Mouse (Mus musculus): Measurements from ENCODE around the gene Ankrd13a. TPM values are rescaled to one million over a fixed set of nuclear protein-coding genes. Genes with fewer than 3 reads are reported as not detected.
A peak's percentile ranks its signal among the peaks of the same experiment; 100 is the strongest.

The Ankrd13a gene
- polyA plus RNA-seq, 1 experiment: 99.2 TPM

GRCm38 (mm10) chr5:114804958-114805357 lies 30.5 kb downstream of the Ankrd13a start:
- TF ChIP-seq CTCF (IDR thresholded peaks at IDR 0.05; ENCODE audit: control insufficient read depth, insufficient read depth, low read length): 0 out of 2 replicates have a peak, but pooled peaks have one; percentile 14
- no peak for TF ChIP-seq POLR2A (IDR thresholded peaks at IDR 0.05; ENCODE audit: borderline replicate concordance, control insufficient read depth, low read depth, low read length)
- 59% methylated on average over 3 of the region's 3 CpGs for WGBS
- Histone ChIP-seq H3K27ac (ENCODE audit: control insufficient read depth, insufficient read depth, low read depth, low read length, poor library complexity) (peak overlapping the region; percentile 39; the same call in 1 of the 2 replicates), H3K4me3 (replicated peaks; ENCODE audit: control insufficient read depth, low read depth, low read length) (no peak overlapping the region), H3K4me1 (ENCODE audit: control insufficient read depth, insufficient read depth, low read length) (peaks cover 3% of the 10 kb centered on the region; the same call in 1 of the 2 replicates)

DNA sequence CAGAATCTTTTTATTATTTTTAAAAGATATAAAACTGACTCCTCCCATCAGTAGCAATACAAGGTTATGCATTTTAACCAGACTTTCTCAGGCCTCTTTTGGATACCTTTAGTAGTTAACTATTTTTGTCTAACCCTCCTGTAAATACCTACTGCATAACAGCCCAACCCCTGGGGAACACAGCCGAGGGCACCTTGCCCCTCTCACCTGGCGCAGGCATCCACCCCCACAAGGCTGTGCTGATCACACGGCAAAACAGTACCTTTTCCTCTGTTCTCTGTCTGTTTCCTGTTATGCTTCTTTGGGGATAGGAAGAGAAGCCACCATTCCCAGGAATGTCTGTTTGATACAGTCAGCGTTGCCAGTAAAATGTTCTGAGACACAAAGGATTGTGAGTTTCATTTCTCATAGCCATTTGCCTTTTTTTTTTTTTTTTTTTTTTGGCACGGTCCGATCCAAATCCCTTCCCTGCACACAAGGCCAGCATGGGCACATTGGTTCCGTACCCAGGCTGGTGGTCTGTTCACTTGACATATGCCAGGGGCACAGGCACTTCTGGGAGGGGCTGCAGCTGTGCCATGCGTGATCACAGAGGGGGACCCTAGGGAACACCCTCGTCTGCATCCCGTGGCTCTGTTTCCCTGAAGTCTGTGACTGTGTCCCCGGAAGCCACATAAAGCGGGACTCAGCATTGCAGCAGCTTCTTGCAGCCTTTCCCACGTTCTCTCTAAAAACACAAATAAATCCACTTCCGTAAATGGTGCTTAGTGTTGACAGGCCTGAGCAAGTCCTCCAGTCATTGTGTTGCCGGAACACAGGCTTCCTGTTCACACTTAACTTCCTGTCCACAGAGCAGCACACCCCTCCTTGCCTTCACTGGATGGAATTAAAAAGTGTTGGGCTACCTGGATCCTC lies 31.2 kb downstream of the Ankrd13a start:
- H3K27ac ChIP-seq (ENCODE audit: control insufficient read depth, insufficient read depth, low read depth, low read length, poor library complexity): peak overlapping the region; percentile 82
- H3K4me3 ChIP-seq (replicated peaks; ENCODE audit: control insufficient read depth, low read depth, low read length): peak overlapping the region; percentile 22
- 19% methylated on average over 15 of the region's 15 CpGs for WGBS
- peaks cover 3% of the 10 kb centered on the region; the same call in 1 of the 2 replicates for H3K4me1 ChIP-seq (ENCODE audit: control insufficient read depth, insufficient read depth, low read length)
- TF ChIP-seq POLR2A (IDR thresholded peaks at IDR 0.05; ENCODE audit: borderline replicate concordance, control insufficient read depth, low read depth, low read length) (no peak), CTCF (IDR thresholded peaks at IDR 0.05; ENCODE audit: control insufficient read depth, insufficient read depth, low read length) (no peak)

- WGBS: 34% methylated on average over 8 of the region's 8 CpGs
- Histone ChIP-seq H3K27ac (ENCODE audit: control insufficient read depth, insufficient read depth, low read depth, low read length, poor library complexity) (peak overlapping the region; percentile 82), H3K4me3 (replicated peaks; ENCODE audit: control insufficient read depth, low read depth, low read length) (peak overlapping the region; percentile 46), H3K4me1 (ENCODE audit: control insufficient read depth, insufficient read depth, low read length) (peaks cover 3% of the 10 kb centered on the region; the same call in 1 of the 2 replicates)
- TF ChIP-seq CTCF (IDR thresholded peaks at IDR 0.05; ENCODE audit: control insufficient read depth, insufficient read depth, low read length) (no peak), POLR2A (IDR thresholded peaks at IDR 0.05; ENCODE audit: borderline replicate concordance, control insufficient read depth, low read depth, low read length) (no peak)
Observed at GRCm38 (mm10) chr5:114806636-114807035, 32.2 kb downstream of the Ankrd13a start.

- peak overlapping the region; percentile 82 for H3K27ac ChIP-seq (ENCODE audit: control insufficient read depth, insufficient read depth, low read depth, low read length, poor library complexity)
- H3K4me3 ChIP-seq (replicated peaks; ENCODE audit: control insufficient read depth, low read depth, low read length): peak overlapping the region; percentile 46
- 18% methylated on average over 9 of the region's 9 CpGs for WGBS
- TF ChIP-seq POLR2A (IDR thresholded peaks at IDR 0.05; ENCODE audit: borderline replicate concordance, control insufficient read depth, low read depth, low read length) (no peak), CTCF (IDR thresholded peaks at IDR 0.05; ENCODE audit: control insufficient read depth, insufficient read depth, low read length) (no peak)
- peaks cover 3% of the 10 kb centered on the region; the same call in 1 of the 2 replicates for H3K4me1 ChIP-seq (ENCODE audit: control insufficient read depth, insufficient read depth, low read length)
Observed at GRCm38 (mm10) chr5:114807063-114807462, 32.6 kb downstream of the Ankrd13a start.

GRCm38 (mm10) chr5:114807468-114807867 lies 33.0 kb downstream of the Ankrd13a start:
- TF ChIP-seq POLR2A (IDR thresholded peaks at IDR 0.05; ENCODE audit: borderline replicate concordance, control insufficient read depth, low read depth, low read length) (no peak), CTCF (IDR thresholded peaks at IDR 0.05; ENCODE audit: control insufficient read depth, insufficient read depth, low read length) (no peak)
- Histone ChIP-seq H3K4me1 (ENCODE audit: control insufficient read depth, insufficient read depth, low read length) (peaks cover 3% of the 10 kb centered on the region; the same call in 1 of the 2 replicates), H3K4me3 (replicated peaks; ENCODE audit: control insufficient read depth, low read depth, low read length) (no peak overlapping the region), H3K27ac (ENCODE audit: control insufficient read depth, insufficient read depth, low read depth, low read length, poor library complexity) (peak overlapping the region; percentile 31; the same call in 1 of the 2 replicates)
- 18% methylated on average over 8 of the region's 8 CpGs for WGBS

GRCm38 (mm10) chr5:114807893-114808292 lies 33.4 kb downstream of the Ankrd13a start:
- no peak overlapping the region for H3K4me3 ChIP-seq (replicated peaks; ENCODE audit: control insufficient read depth, low read depth, low read length)
- no peak overlapping the region for H3K27ac ChIP-seq (ENCODE audit: control insufficient read depth, insufficient read depth, low read depth, low read length, poor library complexity)
- WGBS: 52% methylated on average over 6 of the region's 6 CpGs
- H3K4me1 ChIP-seq (ENCODE audit: control insufficient read depth, insufficient read depth, low read length): peaks cover 3% of the 10 kb centered on the region; the same call in 1 of the 2 replicates
- TF ChIP-seq POLR2A (IDR thresholded peaks at IDR 0.05; ENCODE audit: borderline replicate concordance, control insufficient read depth, low read depth, low read length): no peak
- no peak for TF ChIP-seq CTCF (IDR thresholded peaks at IDR 0.05; ENCODE audit: control insufficient read depth, insufficient read depth, low read length)

DNA sequence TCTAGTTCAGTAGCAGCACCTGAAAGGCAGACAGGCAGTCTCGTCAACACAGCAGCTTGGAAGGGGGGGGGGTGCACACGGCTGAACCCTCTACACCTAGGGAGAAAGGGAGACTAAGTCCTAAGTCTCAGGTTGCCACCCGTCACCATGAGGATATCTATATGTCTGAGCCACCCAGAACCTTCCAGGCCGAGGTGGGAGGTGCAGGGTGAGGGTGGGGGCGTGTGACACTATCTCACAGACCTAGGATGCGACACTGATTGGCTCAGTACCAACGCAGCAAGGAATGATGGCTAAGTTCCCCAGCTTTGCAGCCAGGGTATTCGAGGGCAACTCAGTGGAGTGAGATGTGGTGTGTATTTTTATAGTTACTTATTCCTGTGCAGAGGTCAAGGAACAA lies 33.9 kb downstream of the Ankrd13a start:
- Histone ChIP-seq H3K4me1 (ENCODE audit: control insufficient read depth, insufficient read depth, low read length) (peaks cover 3% of the 10 kb centered on the region; the same call in 1 of the 2 replicates), H3K27ac (ENCODE audit: control insufficient read depth, insufficient read depth, low read depth, low read length, poor library complexity) (no peak overlapping the region), H3K4me3 (replicated peaks; ENCODE audit: control insufficient read depth, low read depth, low read length) (no peak overlapping the region)
- TF ChIP-seq CTCF (IDR thresholded peaks at IDR 0.05; ENCODE audit: control insufficient read depth, insufficient read depth, low read length) (no peak), POLR2A (IDR thresholded peaks at IDR 0.05; ENCODE audit: borderline replicate concordance, control insufficient read depth, low read depth, low read length) (no peak)
- WGBS: 56% methylated on average over 8 of the region's 8 CpGs

GRCm38 (mm10) chr5:114809181-114809756 lies 34.8 kb downstream of the Ankrd13a start:
- 77% methylated on average over 10 of the region's 10 CpGs for WGBS
- no peak overlapping the region for H3K4me3 ChIP-seq (replicated peaks; ENCODE audit: control insufficient read depth, low read depth, low read length)
- no peak overlapping the region for H3K27ac ChIP-seq (ENCODE audit: control insufficient read depth, insufficient read depth, low read depth, low read length, poor library complexity)
- TF ChIP-seq CTCF (IDR thresholded peaks at IDR 0.05; ENCODE audit: control insufficient read depth, insufficient read depth, low read length) (no peak), POLR2A (IDR thresholded peaks at IDR 0.05; ENCODE audit: borderline replicate concordance, control insufficient read depth, low read depth, low read length) (no peak)
- H3K4me1 ChIP-seq (ENCODE audit: control insufficient read depth, insufficient read depth, low read length): peaks cover 3% of the 10 kb centered on the region; the same call in 1 of the 2 replicates
